ENCODE assay signal across 15 mouse cellular contexts in the genomic region with DNA sequence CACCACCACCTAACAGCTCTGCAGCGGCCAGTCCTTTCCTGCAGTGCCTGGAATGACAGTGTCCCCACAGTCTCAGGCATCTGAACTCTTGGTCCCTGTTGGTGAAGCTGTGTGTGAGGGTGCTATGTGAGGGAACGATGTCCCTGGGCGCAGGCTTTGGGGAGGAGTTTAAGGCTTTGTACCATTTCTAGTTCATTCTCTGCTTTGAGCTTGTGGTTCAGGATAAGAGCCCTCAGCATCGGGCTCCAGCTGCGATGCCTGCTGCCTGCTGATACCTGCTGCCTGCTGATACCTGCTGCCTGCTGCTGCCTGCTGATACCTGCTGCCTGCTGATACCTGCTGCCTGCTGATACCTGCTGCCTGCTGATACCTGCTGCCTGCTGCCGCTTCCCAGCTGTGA. TPM values are rescaled to one million over a fixed set of nuclear protein-coding genes. Genes with fewer than 3 reads are reported as not detected.
DNase-seq lines count a peak whose midpoint lies in the region; ATAC-seq and TF ChIP-seq lines count a peak whose summit lies in the region.
"Had no signal": no experiment of that assay in that cellular context is flagged by ENCODE, and none has a peak within 500 bp of the region (broad histone marks: within the 10 kb centered on the region; RNA-seq: fewer than 3 reads in every experiment).

No protein-coding gene starts in this region.

- no peaks in the 10 kb centered on the region for H3K27me3 ChIP-seq in heart, embryonic 12.5 days (replicated peaks)
- H3K27me3 ChIP-seq in erythroblast, embryonic 14.5 days (ENCODE audit: control insufficient read depth): no peaks in the 10 kb centered on the region
- no peaks in the 10 kb centered on the region for H3K27me3 ChIP-seq in liver, postnatal 0 days (ENCODE audit: insufficient read depth, low read length)
- no peaks in the 10 kb centered on the region for H3K27me3 ChIP-seq in midbrain, embryonic 13.5 days
- no peaks in the 10 kb centered on the region for H3K27me3 ChIP-seq in hindbrain, embryonic 16.5 days (replicated peaks; ENCODE audit: control insufficient read depth, insufficient read depth, low read length)
- H3K27me3 ChIP-seq: limb, embryonic 15.5 days; neural tube, embryonic 15.5 days had no signal

- H3K4me3 ChIP-seq in heart, embryonic 12.5 days: no peak overlapping the region
- H3K4me3 ChIP-seq in bone marrow, adult 2 months (replicated peaks; ENCODE audit: control insufficient read depth, low read depth, low read length): no peak overlapping the region
- H3K4me3 ChIP-seq in erythroblast, embryonic 14.5 days (replicated peaks): peak overlapping the region; percentile 46
- H3K4me3 ChIP-seq in liver, postnatal 0 days (ENCODE audit: low read depth, low read length): no peak overlapping the region
- no peak overlapping the region for H3K4me3 ChIP-seq in midbrain, embryonic 13.5 days (replicated peaks)
- no peak overlapping the region for H3K4me3 ChIP-seq in hindbrain, embryonic 16.5 days (ENCODE audit: low read length)
- H3K4me3 ChIP-seq: limb, embryonic 15.5 days; neural tube, embryonic 15.5 days had no signal

- H3K27ac ChIP-seq in heart, embryonic 12.5 days (ENCODE audit: poor library complexity, severe bottlenecking): no peak overlapping the region
- H3K27ac ChIP-seq in bone marrow, adult 2 months (ENCODE audit: control insufficient read depth, insufficient read depth, low read depth, low read length, poor library complexity): no peak overlapping the region; the same call in 1 of the 2 replicates
- H3K27ac ChIP-seq in liver, postnatal 0 days (ENCODE audit: low read depth): peak overlapping the region; percentile 77
- H3K27ac ChIP-seq in midbrain, embryonic 13.5 days: no peak overlapping the region
- H3K27ac ChIP-seq in hindbrain, embryonic 16.5 days (ENCODE audit: low read depth, low read length): no peak overlapping the region
- H3K27ac ChIP-seq: limb, embryonic 15.5 days; neural tube, embryonic 15.5 days had no signal

- H3K4me2 ChIP-seq in heart, embryonic 12.5 days: no peak overlapping the region
- H3K4me2 ChIP-seq in liver, postnatal 0 days (ENCODE audit: low read depth, low read length): no peak overlapping the region
- H3K4me2 ChIP-seq in midbrain, embryonic 13.5 days (replicated peaks): no peak overlapping the region
- H3K4me2 ChIP-seq in hindbrain, embryonic 16.5 days (ENCODE audit: low read length): no peak overlapping the region
- H3K4me2 ChIP-seq: limb, embryonic 15.5 days; neural tube, embryonic 15.5 days had no signal

- peaks cover 80% of the 10 kb centered on the region for H3K36me3 ChIP-seq in heart, embryonic 12.5 days
- peaks cover 93% of the 10 kb centered on the region for H3K36me3 ChIP-seq in erythroblast, embryonic 14.5 days (ENCODE audit: control insufficient read depth)
- peaks cover 33% of the 10 kb centered on the region for H3K36me3 ChIP-seq in liver, postnatal 0 days (replicated peaks; ENCODE audit: insufficient read depth, low read length)
- H3K36me3 ChIP-seq in midbrain, embryonic 13.5 days: peaks cover 79% of the 10 kb centered on the region
- peaks cover 39% of the 10 kb centered on the region for H3K36me3 ChIP-seq in hindbrain, embryonic 16.5 days (ENCODE audit: control insufficient read depth, insufficient read depth, low read length)

- TF ChIP-seq CTCF in bone marrow, adult 2 months (IDR thresholded peaks at IDR 0.05; ENCODE audit: control insufficient read depth, insufficient read depth, low read length): no peak
- TF ChIP-seq CTCF in liver, postnatal 0 days (IDR thresholded peaks at IDR 0.05; ENCODE audit: low read depth): no peak

- peak; percentile 99 for TF ChIP-seq EP300 in liver, postnatal 0 days (IDR thresholded peaks at IDR 0.05; ENCODE audit: low read depth)

- H3K9me3 ChIP-seq in heart, embryonic 12.5 days (replicated peaks): no peaks in the 10 kb centered on the region
- peaks cover 10% of the 10 kb centered on the region for H3K9me3 ChIP-seq in erythroblast, embryonic 14.5 days (ENCODE audit: control insufficient read depth, low read length)
- no peaks in the 10 kb centered on the region for H3K9me3 ChIP-seq in liver, postnatal 0 days (ENCODE audit: low read length)
- no peaks in the 10 kb centered on the region for H3K9me3 ChIP-seq in midbrain, embryonic 13.5 days
- no peaks in the 10 kb centered on the region for H3K9me3 ChIP-seq in hindbrain, embryonic 16.5 days (ENCODE audit: control insufficient read depth, low read length)
- H3K9me3 ChIP-seq: limb, embryonic 15.5 days; neural tube, embryonic 15.5 days had no signal

- H3K9ac ChIP-seq in heart, embryonic 12.5 days: no peak overlapping the region
- H3K9ac ChIP-seq in liver, postnatal 0 days (replicated peaks): no peak overlapping the region
- no peak overlapping the region for H3K9ac ChIP-seq in midbrain, embryonic 13.5 days (replicated peaks)
- H3K9ac ChIP-seq in hindbrain, embryonic 16.5 days (ENCODE audit: low read depth, low read length): no peak overlapping the region
- H3K9ac ChIP-seq: limb, embryonic 15.5 days; neural tube, embryonic 15.5 days had no signal

- DNase-seq in heart, postnatal 4 days: no peak
- DNase-seq in liver, postnatal 0 days: peak; percentile 64
- DNase-seq: adrenal gland, postnatal 25 days; B cell, adult 2 months; cerebellum, adult 11-12 months; heart, postnatal 10 days; layer of hippocampus, adult 9-11 months; thymus, postnatal 25 days had no signal

- 0 out of 2 replicates have a peak, but pooled peaks have one; percentile 19 for TF ChIP-seq POLR2A in bone marrow, adult 2 months (IDR thresholded peaks at IDR 0.05; ENCODE audit: borderline replicate concordance, control insufficient read depth, low read depth, low read length)

- H3K4me1 ChIP-seq in heart, embryonic 12.5 days (replicated peaks): no peaks in the 10 kb centered on the region
- no peaks in the 10 kb centered on the region; the same call in 1 of the 2 replicates for H3K4me1 ChIP-seq in bone marrow, adult 2 months (ENCODE audit: control insufficient read depth, insufficient read depth, low read length)
- peaks cover 66% of the 10 kb centered on the region for H3K4me1 ChIP-seq in erythroblast, embryonic 14.5 days (ENCODE audit: control insufficient read depth)
- H3K4me1 ChIP-seq in liver, postnatal 0 days (ENCODE audit: insufficient read depth): no peaks in the 10 kb centered on the region
- H3K4me1 ChIP-seq in midbrain, embryonic 13.5 days (replicated peaks): no peaks in the 10 kb centered on the region
- no peaks in the 10 kb centered on the region for H3K4me1 ChIP-seq in hindbrain, embryonic 16.5 days (ENCODE audit: control insufficient read depth, insufficient read depth, low read depth, low read length)
- H3K4me1 ChIP-seq: limb, embryonic 15.5 days; neural tube, embryonic 15.5 days had no signal

- peak; percentile 90 for ATAC-seq in heart, embryonic 12.5 days (ENCODE audit: insufficient number of reproducible peaks, low FRiP score)
- ATAC-seq in liver, postnatal 0 days: peak; percentile 98
- no peak for ATAC-seq in midbrain, embryonic 13.5 days
- ATAC-seq in hindbrain, embryonic 16.5 days: no peak

- WGBS in heart, embryonic 12.5 days: 85% methylated on average over 6 of the region's 6 CpGs
- 80% methylated on average over 6 of the region's 6 CpGs for WGBS in bone marrow, adult 2 months
- WGBS in liver, postnatal 0 days (ENCODE audit: insufficient replicate concordance): 74% methylated on average over 6 of the region's 6 CpGs
- 93% methylated on average over 6 of the region's 6 CpGs for WGBS in midbrain, embryonic 13.5 days
- 97% methylated on average over 6 of the region's 6 CpGs for WGBS in hindbrain, embryonic 16.5 days

RNA-seq across cellular contexts. Expression of gene Kctd3, which starts 34.6 kb away (rescaled TPM):
- 28.0 and 28.7 TPM in 2 replicates for polyA plus RNA-seq in heart, embryonic 12.5 days (2016; fragmentation: Nextera tagmentation; extraction: Ambion mirVana)
- total RNA-seq in heart, postnatal 4 days (2021): 10 to 100 TPM; 34.9 to 41.4 TPM
- 14.1 and 17.1 TPM in 2 replicates for polyA plus RNA-seq in bone marrow, adult 2 months (2011; ENCODE audit: insufficient read depth, insufficient read length, low replicate concordance, missing spikeins)
- 4.4 and 4.7 TPM in 2 replicates for polyA plus RNA-seq in erythroblast, embryonic 14.5 days (2012)
- polyA plus RNA-seq in liver, postnatal 0 days (2015; fragmentation: Nextera tagmentation; extraction: Ambion mirVana): 6.0 TPM in 2 replicates
- 33.9 and 37.6 TPM in 2 replicates for polyA plus RNA-seq in midbrain, embryonic 13.5 days (2015; fragmentation: Nextera tagmentation; extraction: Ambion mirVana)
- polyA plus RNA-seq in hindbrain, embryonic 16.5 days (2015; fragmentation: Nextera tagmentation; extraction: Ambion mirVana): 45.8 and 50.5 TPM in 2 replicates

Comparison
In these comparisons a context has a peak if more than half of its experiments do, and no peak if none do; other contexts are left out.
1. ATAC-seq: peak in heart, embryonic 12.5 days (single experiment) and liver, postnatal 0 days (single experiment); none in midbrain, embryonic 13.5 days (single experiment) and hindbrain, embryonic 16.5 days (single experiment).